Mouse (Mus musculus) MEL (cell line): ENCODE results near the gene Sgsm2.

Experiments used
- CTCF ChIP-seq, 3 experiments: IDR thresholded peaks in 2 of 3; conservative IDR thresholded peaks in 1 of 3; 2 replicates each; pipeline ENCODE4 v1.5.1; 2011 to 2012; ENCODE audit warnings: low read length in 3 of 3, low read depth in 2 of 3, mild to moderate bottlenecking in 2 of 3, improper control_type of control experiment in 1 of 3, inconsistent platforms in 1 of 3, mixed read lengths in 1 of 3, moderate library complexity in 1 of 3; ENCODE audit not compliant: control insufficient read depth in 1 of 3, insufficient read depth in 1 of 3, poor library complexity in 1 of 3, severe bottlenecking in 1 of 3
- GATA1 ChIP-seq: IDR thresholded peaks from 2 replicates; pipeline ENCODE4 v1.6.1; 2011; ENCODE audit warnings: low read depth, low read length, improper control_type of control experiment
- POLR2A ChIP-seq, 2 experiments: IDR thresholded peaks; 2 replicates each; pipeline ENCODE4 v1.6.1; 2011 to 2012; ENCODE audit warnings: low read length in 2 of 2, mild to moderate bottlenecking in 2 of 2, control low read depth in 1 of 2, improper control_type of control experiment in 1 of 2, low read depth in 1 of 2, moderate library complexity in 1 of 2; ENCODE audit not compliant: control insufficient read depth in 1 of 2, insufficient read depth in 1 of 2, poor library complexity in 1 of 2

- TF ChIP-seq CTCF (IDR thresholded peaks at IDR 0.05 in 2 of 3, conservative IDR thresholded peaks at IDR 0.05 in 1 of 3; ENCODE audit: control insufficient read depth in 1 of 3, insufficient read depth in 1 of 3, low read depth in 2 of 3, low read length in 3 of 3, poor library complexity in 1 of 3, severe bottlenecking in 1 of 3) (no peak), GATA1 (no peak), POLR2A (IDR thresholded peaks at IDR 0.05; ENCODE audit: control insufficient read depth in 1 of 2, insufficient read depth in 1 of 2, low read depth in 1 of 2, low read length in 2 of 2, poor library complexity in 1 of 2) (no peak)
Observed at GRCm38 (mm10) chr11:74927236-74927725, 30.4 kb upstream of the Sgsm2 start.
